Mouse (Mus musculus): ENCODE measurements around the gene Nbea. TPM values are rescaled to one million over a fixed set of nuclear protein-coding genes. Genes with fewer than 3 reads are reported as not detected.
A peak's percentile ranks its signal among the peaks of the same experiment; 100 is the strongest.

Gene Nbea
- total RNA-seq (2021), result 100 to 1,000 TPM; 221 to 230 TPM
- long read RNA-seq, experiment 1, partial matches to known transcripts, result 14 of 26 reads
- long read RNA-seq, experiment 1, other reads (novel, unspliced or antisense), result 12 of 26 reads
- long read RNA-seq, experiment 2, partial matches to known transcripts, result 19 of 31 reads
- long read RNA-seq, experiment 2, other reads (novel, unspliced or antisense), result 12 of 31 reads

GRCm38 (mm10) chr3:56183159-56184133 is at the start of gene Nbea:
Gene Nbea (minus strand): TSS chr3:56183701.
- Histone ChIP-seq H3K4me3 (peak within 1 kb of the TSS; percentile 90), H3K27ac (peak within 1 kb of the TSS; percentile 97)
- TF ChIP-seq CTCF (conservative IDR thresholded peaks at IDR 0.05), result peak; percentile 73
- peak; percentile 88 to 92 for DNase-seq (ENCODE audit: low spot score in 2 of 2)

DNA sequence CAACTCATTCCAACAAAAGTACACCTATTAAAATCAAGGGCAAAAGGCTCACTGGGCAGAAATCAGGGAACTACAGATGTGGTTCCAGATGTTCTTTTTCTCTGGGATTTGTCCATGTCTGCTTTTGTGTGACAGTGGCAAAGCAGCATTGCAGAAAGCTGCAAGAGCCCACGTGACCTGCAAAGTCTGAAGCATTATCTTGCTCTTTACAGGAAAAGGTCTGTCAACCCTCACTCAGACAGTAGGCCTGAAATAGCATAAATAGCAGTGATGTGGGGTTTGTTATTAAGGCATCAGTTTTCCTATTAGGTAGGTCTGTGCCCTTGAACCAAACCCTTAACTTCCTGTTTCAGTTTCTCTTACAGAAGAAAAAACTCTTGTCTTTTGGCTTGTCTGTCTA is 45.8 kb upstream of the Nbea start:
- Histone ChIP-seq H3K4me3 (no peak overlapping the region), H3K27ac (no peak overlapping the region)
- no peak for TF ChIP-seq CTCF (conservative IDR thresholded peaks at IDR 0.05)
- no peak for DNase-seq (ENCODE audit: low spot score in 2 of 2)

DNA sequence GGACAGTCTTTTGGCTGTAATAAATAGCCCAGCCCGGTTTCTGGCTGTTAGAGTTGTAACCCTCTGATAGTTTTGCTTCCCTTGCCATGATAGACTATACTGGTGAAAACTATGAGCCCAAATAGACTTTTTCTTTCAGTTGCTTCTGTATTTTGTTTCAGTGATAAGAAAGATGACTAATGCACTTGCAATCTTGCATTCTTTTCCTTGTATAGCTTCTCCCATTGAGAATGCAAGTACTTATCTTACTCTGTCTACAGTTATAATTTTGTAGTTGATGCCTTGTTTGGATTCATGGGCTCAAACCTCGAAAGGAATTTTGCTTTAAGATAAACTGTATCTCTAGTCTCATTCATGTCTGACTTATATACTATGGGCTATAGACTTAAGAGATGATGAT is 32.5 kb upstream of the Nbea start:
- H3K27ac ChIP-seq, result no peak overlapping the region
- TF ChIP-seq CTCF (conservative IDR thresholded peaks at IDR 0.05), result no peak
- DNase-seq (ENCODE audit: low spot score in 2 of 2), result no peak
- no peak overlapping the region for H3K4me3 ChIP-seq

DNA sequence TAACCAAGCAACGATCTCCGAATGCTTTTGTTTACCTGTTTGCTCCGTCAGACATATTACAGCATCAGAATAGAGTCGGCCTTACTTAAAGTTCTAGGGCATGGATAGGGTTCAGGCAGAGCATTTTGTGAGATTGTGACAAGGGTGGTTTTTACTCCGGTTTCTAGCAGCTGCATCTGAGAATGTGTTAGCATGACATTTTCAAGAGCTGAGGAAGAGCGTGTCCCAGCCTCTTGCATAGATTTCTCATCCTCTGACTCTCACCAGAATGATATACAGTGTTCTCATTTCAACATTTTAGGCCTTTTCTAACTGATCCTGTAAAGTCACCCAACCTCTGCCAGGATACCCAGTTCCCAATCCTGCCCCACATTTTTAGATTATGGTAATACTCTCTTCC is 20.5 kb upstream of the Nbea start:
- Histone ChIP-seq H3K4me3 (no peak overlapping the region), H3K27ac (no peak overlapping the region; the same call in 1 of the 2 replicates)
- TF ChIP-seq CTCF (conservative IDR thresholded peaks at IDR 0.05), result no peak
- peak in 1 of 2 experiments; percentile 10 for DNase-seq (ENCODE audit: low spot score in 2 of 2)

GRCm38 (mm10) chr3:56188238-56188637 is 4.7 kb upstream of the Nbea start:
- Histone ChIP-seq H3K27ac (no peak overlapping the region), H3K4me3 (no peak overlapping the region)
- no peak for DNase-seq (ENCODE audit: low spot score in 2 of 2)
- TF ChIP-seq CTCF (conservative IDR thresholded peaks at IDR 0.05), result no peak

DNA sequence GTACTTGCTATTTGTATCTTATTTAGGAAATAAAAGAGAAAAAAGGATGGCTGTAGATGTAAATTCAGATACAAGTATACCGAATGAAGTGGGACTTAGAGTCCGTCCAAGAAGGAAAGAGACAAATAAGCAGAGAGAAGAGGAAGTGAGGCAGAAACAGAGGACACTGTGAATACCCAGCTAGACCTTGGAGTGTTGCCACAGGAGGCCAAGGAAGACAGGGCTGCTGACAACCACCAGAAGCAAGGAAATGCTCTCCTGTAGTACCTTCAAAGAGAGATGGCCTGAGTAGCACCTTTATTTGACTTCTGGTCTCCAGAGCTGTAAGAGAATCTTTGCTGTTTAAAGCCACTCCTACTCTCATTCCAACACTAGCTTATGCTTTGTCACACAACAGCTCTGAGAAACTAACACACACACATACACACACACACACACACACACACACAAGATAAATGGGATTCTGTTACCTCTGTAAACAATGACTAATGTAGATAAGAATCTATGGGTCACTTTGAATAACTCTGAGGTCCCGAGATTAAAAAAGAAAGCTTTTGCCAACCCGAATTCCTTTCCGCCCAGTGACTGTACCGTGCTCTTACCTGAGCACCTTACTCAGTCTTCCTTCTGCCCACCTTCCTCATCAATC is 3.8 kb upstream of the Nbea start:
- DNase-seq (ENCODE audit: low spot score in 2 of 2), result no peak
- Histone ChIP-seq H3K27ac (no peak overlapping the region), H3K4me3 (no peak overlapping the region)
- TF ChIP-seq CTCF (conservative IDR thresholded peaks at IDR 0.05), result no peak

DNA sequence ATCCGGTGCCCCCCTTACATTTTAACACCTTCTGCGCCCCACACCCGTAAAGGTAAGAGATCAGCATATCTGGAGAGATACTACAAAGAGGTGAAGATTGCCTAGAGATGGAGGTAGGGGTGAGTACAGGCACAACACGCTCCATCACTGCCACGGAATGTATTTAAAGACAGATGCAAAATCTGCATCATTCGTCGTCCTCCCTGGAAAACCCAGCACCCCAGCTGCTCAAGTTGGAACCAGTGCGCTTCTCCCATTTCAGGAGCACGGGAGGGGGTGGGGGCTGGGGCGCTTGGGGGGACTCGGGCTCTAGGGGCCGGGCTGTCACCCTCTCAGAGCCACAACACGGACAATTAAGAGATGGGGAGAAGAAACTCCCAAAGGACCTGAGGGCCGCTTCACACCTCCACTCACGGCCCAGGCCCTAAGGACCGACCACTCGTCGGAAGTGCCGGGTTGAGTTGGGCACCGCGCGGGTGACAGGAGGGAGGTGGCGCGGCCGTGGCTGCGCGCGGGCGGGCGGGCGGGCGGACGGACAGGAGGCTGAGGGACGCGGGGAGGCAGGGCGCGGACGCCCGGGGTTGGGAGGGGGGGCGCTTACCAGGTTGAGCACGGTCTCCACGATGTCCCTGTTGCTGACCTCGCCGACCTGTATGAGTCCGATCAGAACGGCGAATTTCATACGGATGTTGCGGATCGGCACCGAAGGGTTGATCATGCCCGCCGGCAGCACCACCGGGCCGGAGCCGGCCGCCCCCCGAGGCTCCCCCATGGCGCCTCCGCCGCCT is 936 bp downstream of the Nbea start:
- TF ChIP-seq CTCF (conservative IDR thresholded peaks at IDR 0.05), result no peak
- peak in 1 of 2 experiments; percentile 35 for DNase-seq (ENCODE audit: low spot score in 2 of 2)
- Histone ChIP-seq H3K4me3 (peak overlapping the region; percentile 90), H3K27ac (peak overlapping the region; percentile 97)

DNA sequence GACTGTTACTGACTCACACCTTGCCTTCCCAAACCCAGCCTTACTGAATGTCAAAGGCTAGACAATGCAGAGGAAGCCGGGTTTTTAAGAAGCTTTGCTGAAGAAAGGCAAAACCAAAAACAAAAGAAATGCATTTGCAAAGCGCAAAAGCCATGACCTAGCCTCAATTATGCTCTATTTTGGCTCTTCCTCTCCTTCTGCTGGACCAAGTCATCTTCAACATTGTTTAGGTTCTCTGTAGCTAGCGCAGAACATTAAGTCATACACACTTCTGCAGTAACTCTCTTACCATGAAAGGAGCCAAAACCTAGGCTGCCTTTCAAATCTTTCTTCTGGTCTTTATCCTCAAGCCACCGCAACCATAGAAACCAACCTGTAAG is 1.5 kb downstream of the Nbea start:
- no peak for DNase-seq (ENCODE audit: low spot score in 2 of 2)
- Histone ChIP-seq H3K27ac (peak overlapping the region; percentile 97), H3K4me3 (peak overlapping the region; percentile 90)
- TF ChIP-seq CTCF (conservative IDR thresholded peaks at IDR 0.05), result no peak

- peak overlapping the region; percentile 97 for H3K27ac ChIP-seq
- H3K4me3 ChIP-seq, result peak overlapping the region; percentile 90
- DNase-seq (ENCODE audit: low spot score in 2 of 2), result no peak
- no peak for TF ChIP-seq CTCF (conservative IDR thresholded peaks at IDR 0.05)
These were observed 2.5 kb downstream of the Nbea start for GRCm38 (mm10) chr3:56181025-56181424.

- TF ChIP-seq CTCF (conservative IDR thresholded peaks at IDR 0.05), result no peak
- H3K27ac ChIP-seq, result no peak overlapping the region
- no peak overlapping the region for H3K4me3 ChIP-seq
- DNase-seq (ENCODE audit: low spot score in 2 of 2), result no peak
These were observed 25.6 kb downstream of the Nbea start for GRCm38 (mm10) chr3:56157864-56158263.

DNA sequence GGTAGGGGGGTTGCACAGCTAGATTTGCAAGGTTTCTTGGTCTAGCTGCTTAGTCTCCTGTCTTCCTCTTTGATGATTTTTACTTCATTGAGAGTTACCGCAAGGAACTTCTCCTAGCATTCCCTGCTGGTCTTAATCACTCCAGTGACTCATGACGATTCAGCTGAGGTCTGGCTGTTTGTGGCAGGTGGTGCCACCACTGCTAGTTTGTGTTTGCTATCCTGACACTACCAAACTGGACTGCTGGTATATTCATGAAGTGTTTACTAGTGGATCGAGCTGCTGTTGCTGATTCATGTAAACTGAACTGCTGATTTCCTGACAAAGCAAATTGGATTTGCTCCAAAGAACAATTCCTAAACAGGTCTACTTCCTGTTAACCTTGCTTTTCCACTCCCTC is 56.8 kb downstream of the Nbea start:
- Histone ChIP-seq H3K4me3 (no peak overlapping the region), H3K27ac (no peak overlapping the region)
- TF ChIP-seq CTCF (conservative IDR thresholded peaks at IDR 0.05), result peak; percentile 23
- no peak for DNase-seq (ENCODE audit: low spot score in 2 of 2)

DNA sequence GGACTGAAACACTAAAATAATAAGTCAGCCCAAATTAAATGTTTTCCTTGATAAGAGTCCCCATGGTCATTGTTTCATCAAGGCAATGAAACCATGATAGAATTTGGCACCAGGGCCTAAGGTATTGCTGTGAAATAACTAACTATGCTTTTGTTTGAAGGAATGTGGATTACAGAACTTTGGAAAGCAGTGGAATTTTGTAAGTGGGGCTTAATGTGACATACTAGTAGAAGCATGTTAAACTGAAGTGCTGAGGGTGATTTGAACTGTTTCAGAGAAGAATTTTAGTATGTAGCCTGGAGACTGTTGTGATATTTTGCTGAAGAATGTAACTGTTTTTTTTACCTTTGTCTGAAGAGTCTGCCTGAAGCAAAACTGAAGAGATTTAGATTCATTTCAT is 66.9 kb downstream of the Nbea start:
- no peak overlapping the region for H3K27ac ChIP-seq
- DNase-seq (ENCODE audit: low spot score in 2 of 2), result no peak
- TF ChIP-seq CTCF (conservative IDR thresholded peaks at IDR 0.05), result no peak
- H3K4me3 ChIP-seq, result no peak overlapping the region

Measured in layer of hippocampus, adult 2 months (tissue).